Mouse (Mus musculus) heart, adult 9 months (tissue): ENCODE data around the gene Ints3.

ENCODE experiments used
- DNase-seq, 2 experiments: peaks; one replicate each; pipeline ENCODE4 v3.0.0; 2022; ENCODE audit warnings: low spot score in 2 of 2

The Ints3 gene

GRCm38 (mm10) chr3:90391004-90391403 is 42.4 kb downstream of the Ints3 start:
- no peak for DNase-seq

DNA sequence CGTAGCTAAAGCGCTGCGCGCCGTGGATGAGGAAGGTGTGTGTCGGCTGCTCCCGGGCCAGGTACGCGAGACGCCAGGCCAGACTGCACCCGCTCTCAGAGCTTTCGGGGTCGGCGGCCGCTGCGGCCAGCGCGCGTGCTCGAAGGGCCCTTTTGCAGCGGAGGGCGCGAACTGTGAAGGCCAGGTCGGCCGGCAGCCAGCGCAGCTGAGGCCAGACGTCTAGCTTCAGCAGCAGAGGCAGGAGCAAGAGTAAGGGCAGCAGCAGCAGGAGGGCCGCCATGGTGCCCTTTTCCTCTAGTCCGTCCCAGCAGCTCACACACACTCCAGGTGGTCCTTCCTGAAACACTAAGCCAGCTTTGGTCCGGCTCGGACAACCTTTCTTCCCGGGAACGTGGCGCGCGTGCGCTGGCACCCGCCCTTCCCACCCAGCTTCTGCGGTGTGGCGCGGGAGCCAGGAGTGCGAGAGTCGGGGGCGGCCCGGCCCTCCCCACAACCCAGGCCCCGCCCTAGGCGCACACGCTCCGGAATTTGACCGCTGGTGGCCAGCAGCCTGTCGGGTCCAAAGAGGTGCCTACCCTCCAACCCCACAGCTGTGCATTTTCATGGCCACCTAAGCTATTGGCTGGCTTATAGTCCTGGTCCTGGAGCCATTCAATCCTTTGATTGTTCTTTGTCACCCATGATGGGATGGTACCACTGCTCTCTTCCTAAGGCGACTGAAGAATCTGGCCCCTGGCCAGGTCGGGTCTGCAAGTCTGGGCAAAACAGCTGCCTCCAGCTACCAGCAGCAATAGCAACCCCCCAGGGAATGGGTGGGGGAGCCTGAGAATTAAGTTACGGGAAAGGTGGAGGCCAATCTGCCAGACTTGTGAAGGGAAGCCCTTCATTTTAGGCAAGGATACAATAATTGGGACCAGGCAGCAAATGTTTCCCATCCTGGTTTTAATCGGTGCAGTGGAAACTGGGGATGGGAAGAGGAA is 43.6 kb downstream of the Ints3 start, which contains the start of gene Slc27a3:
Slc27a3 (minus strand) TSS at position 428 of the 980 bp plus-strand sequence.
- peak; percentile 19 to 36 for DNase-seq

GRCm38 (mm10) chr3:90388726-90389510 is 44.5 kb downstream of the Ints3 start:
- DNase-seq = peak in 1 of 2 experiments; percentile 6

DNA sequence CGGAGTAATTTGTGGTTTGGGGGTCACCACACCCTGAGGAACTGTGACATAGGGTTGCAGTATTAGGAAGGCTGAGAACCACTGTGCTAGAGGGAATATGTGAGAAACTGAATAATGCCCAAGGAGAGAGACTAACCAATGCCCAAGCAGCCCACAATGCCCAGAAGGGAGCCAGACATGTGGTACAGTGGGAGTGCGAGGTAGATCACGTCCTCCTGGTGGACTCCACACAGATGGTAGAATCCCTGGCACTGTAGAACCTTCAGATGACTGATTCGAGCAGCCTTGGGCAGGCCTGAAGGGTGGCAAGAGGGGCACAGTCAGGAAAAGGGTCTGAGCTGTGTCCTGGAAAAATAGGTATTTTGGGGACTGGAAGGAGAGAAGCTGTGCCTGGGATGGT is 45.2 kb downstream of the Ints3 start:
- no peak for DNase-seq

DNA sequence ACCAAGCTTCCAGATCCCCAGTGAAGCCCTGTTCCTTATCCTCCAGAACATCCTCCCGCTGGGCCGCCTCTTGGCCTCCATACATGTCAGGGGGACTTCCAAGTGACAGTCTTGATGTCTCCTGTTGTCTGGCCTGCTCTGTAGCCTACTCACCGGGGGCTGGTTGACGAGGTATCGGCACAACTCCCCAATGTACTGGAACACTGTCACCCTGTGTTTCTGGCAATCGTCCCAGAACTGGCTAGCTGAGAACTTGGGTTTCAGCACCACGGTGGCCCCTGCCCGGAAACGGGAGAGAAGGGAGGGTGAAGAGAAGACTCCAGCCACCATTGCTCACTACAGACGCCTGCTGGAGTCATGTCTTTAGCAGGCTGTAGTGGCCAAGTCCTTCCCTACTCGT is 45.9 kb downstream of the Ints3 start:
- DNase-seq = no peak

- no peak for DNase-seq
Measured at GRCm38 (mm10) chr3:90386817-90387216, 46.6 kb downstream of the Ints3 start.

- DNase-seq = no peak
Measured at GRCm38 (mm10) chr3:90384851-90385375, 48.5 kb downstream of the Ints3 start.

GRCm38 (mm10) chr3:90383690-90384089 is 49.7 kb downstream of the Ints3 start:
- DNase-seq = peak; percentile 9 to 29

DNA sequence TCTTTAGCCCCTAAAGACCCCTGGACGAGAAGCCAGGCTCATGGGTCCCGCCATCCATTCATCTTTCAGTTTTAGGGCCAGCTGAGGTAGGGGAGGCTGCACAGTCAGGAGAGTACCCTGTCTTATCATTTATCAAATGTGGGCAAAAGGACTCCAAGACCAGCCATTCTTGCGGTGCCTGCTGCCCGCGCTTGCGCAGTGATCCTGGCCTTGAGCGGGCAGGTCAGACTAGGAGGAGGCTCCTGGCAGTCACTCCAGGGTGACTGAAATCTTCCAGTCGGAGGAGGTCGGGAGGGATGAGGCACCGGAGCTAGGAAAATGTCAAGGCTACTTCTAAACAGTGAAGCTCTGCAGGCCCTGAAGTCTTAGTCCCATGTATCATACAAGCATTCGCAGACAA is 51.7 kb downstream of the Ints3 start:
- no peak for DNase-seq

GRCm38 (mm10) chr3:90378496-90378895 is 54.9 kb downstream of the Ints3 start:
- no peak for DNase-seq

- no peak for DNase-seq
Measured at GRCm38 (mm10) chr3:90376247-90376585, 57.2 kb downstream of the Ints3 start.

GRCm38 (mm10) chr3:90375562-90376246 is 57.7 kb downstream of the Ints3 start:
- DNase-seq = no peak

DNA sequence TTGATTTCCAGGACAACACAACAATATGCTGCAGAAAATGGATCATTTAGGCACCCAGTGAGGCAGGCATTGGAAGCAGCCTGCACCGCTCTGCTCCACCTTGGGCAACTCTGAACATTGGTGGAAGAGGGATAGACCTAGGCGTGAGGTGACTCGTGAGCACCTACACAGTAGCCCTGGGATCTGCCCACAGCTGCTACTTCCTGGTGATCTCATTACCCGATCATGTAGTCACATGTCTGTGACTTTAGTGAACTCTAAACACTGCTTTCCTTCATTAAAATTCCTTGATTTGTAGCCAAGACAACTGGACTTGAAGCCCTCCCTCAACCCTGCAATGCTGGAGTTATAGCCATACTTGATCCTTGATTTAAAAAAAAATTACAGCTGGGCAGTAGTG is 59.1 kb downstream of the Ints3 start:
- no peak for DNase-seq

GRCm38 (mm10) chr3:90373432-90374028 is 59.9 kb downstream of the Ints3 start:
- peak; percentile 52 to 82 for DNase-seq

DNA sequence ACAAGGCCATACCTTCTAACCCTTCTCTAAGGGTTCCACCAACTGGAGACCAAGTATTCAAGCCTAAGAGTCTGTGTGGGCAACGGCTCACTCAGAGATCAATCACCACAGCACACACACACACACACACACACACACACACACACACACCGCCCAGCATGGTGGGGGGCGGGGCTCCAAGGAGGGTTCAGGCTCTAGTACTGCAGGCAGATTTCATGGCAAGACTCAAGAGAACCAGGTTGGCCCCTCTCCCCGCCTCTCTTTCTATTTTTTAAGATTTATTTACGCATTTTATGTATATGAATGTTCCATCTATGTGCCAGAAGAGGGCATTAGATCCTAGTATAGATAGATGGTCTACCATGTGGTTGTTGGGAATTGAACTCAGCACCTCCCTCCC is 60.6 kb downstream of the Ints3 start:
- no peak for DNase-seq

- no peak for DNase-seq
Measured at GRCm38 (mm10) chr3:90371857-90372256, 61.6 kb downstream of the Ints3 start.

DNA sequence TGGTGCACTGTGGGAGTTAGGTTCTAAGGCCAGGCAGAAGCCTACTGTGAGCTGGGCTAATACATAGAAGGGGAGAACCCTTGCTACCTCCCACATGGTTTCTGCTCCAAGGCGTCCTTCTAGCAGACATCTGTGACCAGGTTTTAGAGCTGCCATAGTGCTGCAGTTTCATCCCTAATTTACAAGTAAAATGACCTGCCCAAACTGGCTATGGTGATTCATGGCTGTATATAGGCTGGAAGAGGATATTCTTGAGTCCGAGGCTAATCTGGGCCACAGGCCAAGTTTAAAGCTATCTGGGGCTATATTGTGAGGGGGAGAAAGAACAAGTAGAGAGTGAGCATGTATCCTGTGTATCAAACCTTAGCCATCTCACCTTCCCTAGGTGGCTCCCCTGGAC is 64.4 kb downstream of the Ints3 start:
- DNase-seq = no peak

- no peak for DNase-seq
Measured at GRCm38 (mm10) chr3:90367001-90367632, 66.3 kb downstream of the Ints3 start.

DNA sequence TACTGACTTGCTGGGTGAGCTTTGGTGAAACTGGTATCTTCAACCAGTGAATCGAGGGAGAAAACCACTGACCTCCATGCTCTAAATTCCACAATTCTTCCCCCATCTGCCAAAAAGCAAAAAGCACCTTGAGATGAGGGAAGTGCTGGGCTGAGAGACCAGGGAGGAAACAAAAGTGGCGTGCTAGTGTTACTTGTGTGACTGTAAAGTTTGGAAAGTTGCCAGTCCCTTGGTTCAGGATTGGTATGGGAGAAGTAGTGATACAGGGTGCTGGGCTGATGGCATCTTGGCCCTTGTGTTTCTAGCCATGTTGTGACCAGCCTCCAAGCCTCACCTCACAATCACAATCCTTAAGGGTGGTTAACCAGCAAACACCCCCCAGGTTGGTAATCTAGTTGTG is 71.1 kb downstream of the Ints3 start:
- no peak for DNase-seq

GRCm38 (mm10) chr3:90361476-90361875 is 71.9 kb downstream of the Ints3 start:
- DNase-seq = no peak

- no peak for DNase-seq
Measured at GRCm38 (mm10) chr3:90359230-90359629, 74.2 kb downstream of the Ints3 start.
